Comparison of ENCODE assay signal across 7 mouse cellular contexts in genomic region chr3:107939403-107939802, GRCm38 (mm10). TPM values are rescaled to one million over a fixed set of nuclear protein-coding genes. Genes with fewer than 3 reads are reported as not detected.
DNase-seq lines count a peak whose midpoint lies in the region; TF ChIP-seq lines count a peak whose summit lies in the region.

No protein-coding gene starts in this region.

- H3K27me3 ChIP-seq in E14TG2a.4 (ENCODE audit: insufficient read depth, low read length): no peaks in the 10 kb centered on the region

- H3K36me3 ChIP-seq in E14TG2a.4 (ENCODE audit: insufficient read depth, low read length): no peaks in the 10 kb centered on the region

- DNase-seq in ZHBTc4 (ENCODE audit: low read depth, low spot score): peak; percentile 83
- DNase-seq in cerebellum, postnatal 36 days: peak; percentile 43 to 49
- peak; percentile 86 for DNase-seq in heart, adult 8-10 months (ENCODE audit: low spot score)
- DNase-seq in kidney, postnatal 14 days: peak; percentile 75
- DNase-seq in lung, postnatal 14 days: peak; percentile 73
- peak; percentile 84 for DNase-seq in skeletal muscle tissue, adult 2 months (ENCODE audit: low read depth, low spot score)

- H3K4me3 ChIP-seq in E14TG2a.4 (replicated peaks; ENCODE audit: low read length): no peak overlapping the region

- peak; percentile 98 for TF ChIP-seq CTCF in E14TG2a.4 (conservative IDR thresholded peaks at IDR 0.05; ENCODE audit: low read length)

- peaks cover 23% of the 10 kb centered on the region for H3K4me1 ChIP-seq in E14TG2a.4 (replicated peaks; ENCODE audit: low read depth, low read length)

- peaks cover 9% of the 10 kb centered on the region for H3K9me3 ChIP-seq in E14TG2a.4 (ENCODE audit: low read length)

RNA-seq across cellular contexts. Expression of gene Gstm6, which starts 4.1 kb away (rescaled TPM):
- 1 to 10 TPM; 3.4 to 6.0 (median 5.0) TPM for total RNA-seq in heart, adult 8-10 months (2022)

RNA-seq across cellular contexts. Expression of gene Gstm7, which starts 7.8 kb away (rescaled TPM):
- total RNA-seq in heart, adult 8-10 months (2022): 100 to 1,000 TPM in 1 of 4 experiments, 10 to 100 TPM in 3; 87.6 to 100 (median 91.6) TPM

RNA-seq across cellular contexts. Expression of gene Gstm3, which starts 29.7 kb away (rescaled TPM):
- not detected for total RNA-seq in heart, adult 8-10 months (2022)

RNA-seq across cellular contexts. Expression of gene Gstm5, which starts 43.8 kb away (rescaled TPM):
- total RNA-seq in heart, adult 8-10 months (2022): 10 to 100 TPM; 48.4 to 59.4 (median 52.4) TPM

RNA-seq across cellular contexts. Expression of gene Gstm2, which starts 46.9 kb away (rescaled TPM):
- total RNA-seq in heart, adult 8-10 months (2022): 100 to 1,000 TPM; 237 to 300 (median 263) TPM
